Mouse (Mus musculus) T-cell, adult 2 months (primary cell): ENCODE measurements around the gene Slc25a34.

Source experiments
- DNase-seq: peaks from one replicate; pipeline ENCODE4 v3.0.0; 2022; ENCODE audit warnings: low spot score

Gene Slc25a34

DNA sequence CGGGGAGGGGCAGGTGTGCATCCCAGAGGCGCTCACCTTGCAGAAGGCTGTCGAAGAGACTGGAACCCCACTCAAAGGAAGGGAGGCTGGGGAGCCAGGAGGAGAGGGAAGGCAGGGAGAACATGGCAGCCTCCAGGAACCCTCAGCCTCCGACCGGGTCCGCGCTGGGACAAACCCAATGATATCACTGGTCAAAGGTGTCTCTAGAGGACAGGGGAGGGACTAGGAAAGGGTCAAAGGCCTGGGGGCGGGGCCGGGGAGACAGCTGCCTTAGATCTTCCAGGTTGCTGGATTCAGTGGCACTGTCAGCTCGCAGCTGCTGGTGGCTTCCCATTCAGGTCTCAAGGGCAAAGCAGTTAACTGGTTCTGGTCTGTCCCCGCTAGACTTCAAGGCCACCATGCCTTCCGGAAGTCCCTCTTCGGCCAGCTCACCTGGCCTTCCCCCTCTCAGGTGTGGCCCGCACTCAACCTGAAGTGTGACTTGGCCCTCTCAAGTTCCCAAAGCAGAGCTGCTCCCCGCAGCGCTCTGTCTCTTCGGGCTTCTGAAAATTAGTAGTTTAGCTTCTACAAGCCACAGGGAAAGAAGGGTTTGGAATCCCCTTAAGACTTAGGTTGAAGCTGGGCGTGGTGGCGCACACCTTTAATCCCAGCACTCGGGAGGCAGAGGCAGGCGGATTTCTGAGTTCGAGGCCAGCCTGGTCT is 5.6 kb downstream of the Slc25a34 start:
- no peak for DNase-seq

DNA sequence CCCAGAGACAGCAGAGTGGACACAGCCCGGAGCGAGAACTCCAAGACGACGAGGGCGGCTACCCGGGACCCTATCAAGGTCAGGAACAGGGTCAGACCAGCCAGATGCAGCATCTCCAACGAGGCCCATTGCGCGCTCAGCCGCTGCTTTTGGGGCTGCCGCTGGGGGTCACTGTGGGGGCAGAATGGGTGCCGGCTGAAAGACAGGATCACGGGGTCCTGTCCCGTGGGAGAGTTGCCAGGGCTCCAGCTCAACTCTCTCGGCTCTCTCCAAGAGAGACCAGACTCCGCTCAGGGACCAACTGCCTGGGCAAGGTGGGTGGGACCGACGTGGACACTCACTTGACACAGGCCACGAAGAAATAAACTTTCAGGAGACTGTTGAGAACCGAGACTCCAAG is 6.3 kb downstream of the Slc25a34 start:
- peak; percentile 33 for DNase-seq

DNA sequence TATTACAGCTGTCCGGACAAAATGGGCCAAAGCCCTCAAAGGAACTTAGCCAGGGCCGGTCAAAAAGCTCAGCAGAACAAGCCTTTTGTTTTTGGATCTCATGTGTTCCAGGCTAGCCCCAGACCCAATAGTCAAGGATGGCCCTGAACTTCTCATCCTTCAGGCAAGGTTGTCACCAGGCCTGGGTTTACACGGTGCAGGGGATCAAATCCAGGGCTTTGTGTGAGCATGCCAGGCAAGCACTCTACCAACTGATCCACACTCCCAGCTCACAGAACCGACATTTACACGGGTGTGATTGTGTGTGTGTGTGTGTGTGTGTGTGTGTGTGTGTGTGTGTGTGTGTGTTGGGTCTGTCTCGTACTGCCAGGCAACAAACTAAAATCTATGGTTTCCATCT is 6.8 kb downstream of the Slc25a34 start:
- no peak for DNase-seq

DNA sequence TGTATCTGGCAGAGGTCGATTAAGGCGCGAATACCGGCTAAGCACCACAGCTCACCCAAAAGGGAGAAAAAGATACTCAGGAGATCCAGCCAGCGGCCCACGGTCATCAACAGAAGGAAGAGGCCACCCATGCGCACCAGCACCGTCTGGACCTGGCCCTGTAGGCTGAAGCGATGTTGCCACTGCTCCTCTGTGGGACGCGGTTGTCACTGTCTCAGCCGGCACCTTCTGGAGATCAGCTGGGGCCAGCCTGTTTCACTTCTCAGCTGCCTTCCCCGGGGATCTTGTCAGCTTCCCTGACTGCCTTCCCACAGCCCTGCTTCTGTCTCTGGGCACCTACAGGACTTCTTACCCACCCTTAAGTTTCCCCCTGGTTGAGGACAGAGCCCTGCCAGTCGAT is 8.7 kb downstream of the Slc25a34 start:
- no peak for DNase-seq

DNA sequence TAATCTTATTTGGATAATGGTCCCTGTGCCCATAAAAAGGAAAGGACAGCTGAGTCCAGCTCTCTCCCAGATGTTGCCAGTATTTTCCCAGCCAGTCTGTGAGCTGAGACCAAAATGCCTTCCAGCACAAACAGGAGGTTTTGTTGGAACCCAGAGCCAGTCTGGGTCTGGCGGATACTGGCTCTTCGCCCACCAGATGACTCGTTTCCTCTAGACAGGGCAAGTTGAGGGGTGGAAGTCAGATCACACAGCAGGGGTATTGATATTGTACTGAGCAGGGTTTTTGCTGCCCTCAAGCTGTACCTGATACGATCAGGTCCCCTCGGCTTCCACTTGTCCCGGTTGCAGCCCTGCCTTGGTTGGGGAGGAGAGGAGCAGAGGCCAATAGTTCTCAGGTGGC is 14.1 kb downstream of the Slc25a34 start:
- DNase-seq = no peak

DNA sequence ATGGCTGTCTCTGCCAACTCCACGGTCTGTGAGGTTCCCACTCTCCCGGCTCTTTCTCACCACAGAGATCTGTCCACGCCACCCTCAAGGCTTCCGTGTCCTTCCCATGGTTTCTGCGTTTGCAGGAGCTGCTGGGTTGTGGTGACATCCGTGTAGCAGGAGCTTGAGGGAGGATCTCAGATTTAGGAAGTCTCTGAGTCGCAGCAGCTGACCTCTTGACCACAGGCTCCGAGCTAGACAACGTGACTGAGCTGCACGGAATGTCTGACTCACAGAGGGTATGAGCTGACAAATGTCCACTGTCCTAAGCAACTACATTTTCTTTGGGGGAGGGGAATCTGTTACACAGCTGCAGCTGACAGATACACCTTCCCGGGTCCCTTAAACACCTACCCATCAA is 17.8 kb downstream of the Slc25a34 start, which contains the start of gene Fblim1:
Fblim1 (minus strand) TSS at position 236 of the 400 bp plus-strand sequence.
- no peak for DNase-seq

DNA sequence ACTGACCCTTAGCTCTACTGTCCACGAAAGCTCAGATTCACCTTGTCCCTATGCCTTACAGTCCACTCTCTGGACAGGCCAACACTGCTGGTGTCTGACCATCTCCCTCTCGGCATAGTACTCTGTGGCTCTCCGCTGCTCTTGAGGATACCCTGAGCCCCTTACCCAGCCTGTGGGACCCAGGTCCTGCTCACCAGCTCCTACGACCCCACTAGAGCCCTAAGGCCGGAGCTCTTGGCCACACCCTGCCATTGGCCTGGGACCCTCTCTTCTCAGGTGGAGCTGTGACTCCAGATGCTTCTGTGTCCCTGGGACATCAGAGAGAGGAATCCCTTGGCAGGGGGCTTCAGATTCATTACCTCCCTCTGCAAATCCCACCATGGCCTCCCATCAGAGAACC is 18.2 kb downstream of the Slc25a34 start:
- DNase-seq = no peak

DNA sequence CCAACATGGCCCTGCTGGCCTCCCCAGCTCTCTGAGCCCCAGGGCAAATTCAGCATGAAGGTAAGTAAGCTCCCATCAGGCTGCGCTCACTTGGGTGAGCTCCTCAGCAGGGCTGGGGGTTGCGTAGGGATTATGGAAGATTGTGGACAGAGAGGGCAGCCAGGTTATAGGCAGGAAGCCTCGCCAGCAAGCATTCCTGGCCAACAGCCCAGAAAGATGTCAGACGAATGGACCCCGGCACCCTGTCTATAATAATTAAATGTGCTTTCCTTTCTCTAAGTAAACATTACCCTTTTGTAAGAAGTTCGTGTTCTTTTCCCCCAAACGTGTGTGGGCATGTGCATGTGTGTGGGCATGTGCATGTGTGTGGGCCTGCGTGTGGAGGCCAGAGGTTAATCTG is 19.1 kb downstream of the Slc25a34 start:
- no peak for DNase-seq

DNA sequence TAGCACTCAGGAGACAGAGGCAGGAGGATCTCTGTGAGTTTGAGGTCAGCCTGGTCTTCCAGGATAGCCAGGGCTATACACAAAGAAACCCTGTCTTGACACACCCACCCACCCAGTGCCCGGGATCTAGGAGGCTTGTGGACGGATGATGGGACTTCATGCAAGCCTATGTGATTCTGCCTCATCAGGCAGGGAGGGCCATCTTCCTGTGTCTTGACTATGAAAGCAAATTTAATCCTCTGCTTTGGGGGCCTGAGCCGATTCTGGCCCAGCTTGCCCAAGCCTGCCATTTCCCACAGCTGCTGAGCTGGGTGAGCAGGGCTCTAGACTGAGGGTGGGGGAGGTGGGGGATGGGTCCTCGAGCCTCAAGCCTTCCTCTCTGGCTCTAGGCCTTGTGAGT is 19.7 kb downstream of the Slc25a34 start:
- no peak for DNase-seq

DNA sequence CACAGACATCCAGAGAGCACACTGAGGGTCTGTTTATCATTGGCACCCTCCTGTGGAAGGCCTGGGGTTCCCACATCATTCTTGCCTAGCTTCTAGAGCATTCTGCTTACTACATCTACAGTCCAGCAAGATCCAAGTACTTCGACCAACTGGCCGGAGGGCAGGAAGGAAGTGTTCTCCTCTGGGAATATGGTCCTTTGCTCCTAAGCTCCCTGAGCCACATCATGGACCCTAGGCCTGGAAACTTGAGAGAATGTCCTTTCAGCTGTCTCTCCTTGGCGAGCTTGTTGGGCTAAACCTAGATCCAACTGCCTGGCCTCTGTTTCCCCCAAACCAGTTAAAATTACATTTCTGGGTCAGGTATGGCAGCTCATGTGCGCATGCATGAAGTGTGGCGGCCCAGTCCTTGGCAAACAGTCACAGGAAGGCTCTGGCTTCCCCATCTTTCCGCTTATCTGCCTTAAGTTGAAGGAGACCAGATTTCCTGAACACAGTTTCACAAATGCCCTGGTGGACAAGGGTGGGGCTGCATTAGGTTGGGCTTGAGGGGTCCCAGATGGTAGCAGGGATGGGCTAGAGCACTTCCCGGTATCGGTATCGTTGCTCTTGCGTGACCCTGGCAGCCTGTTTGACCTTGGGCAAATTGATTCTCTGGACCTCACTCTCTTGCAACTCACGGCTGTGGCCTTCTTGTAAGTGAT is 20.9 kb downstream of the Slc25a34 start:
- DNase-seq = no peak

DNA sequence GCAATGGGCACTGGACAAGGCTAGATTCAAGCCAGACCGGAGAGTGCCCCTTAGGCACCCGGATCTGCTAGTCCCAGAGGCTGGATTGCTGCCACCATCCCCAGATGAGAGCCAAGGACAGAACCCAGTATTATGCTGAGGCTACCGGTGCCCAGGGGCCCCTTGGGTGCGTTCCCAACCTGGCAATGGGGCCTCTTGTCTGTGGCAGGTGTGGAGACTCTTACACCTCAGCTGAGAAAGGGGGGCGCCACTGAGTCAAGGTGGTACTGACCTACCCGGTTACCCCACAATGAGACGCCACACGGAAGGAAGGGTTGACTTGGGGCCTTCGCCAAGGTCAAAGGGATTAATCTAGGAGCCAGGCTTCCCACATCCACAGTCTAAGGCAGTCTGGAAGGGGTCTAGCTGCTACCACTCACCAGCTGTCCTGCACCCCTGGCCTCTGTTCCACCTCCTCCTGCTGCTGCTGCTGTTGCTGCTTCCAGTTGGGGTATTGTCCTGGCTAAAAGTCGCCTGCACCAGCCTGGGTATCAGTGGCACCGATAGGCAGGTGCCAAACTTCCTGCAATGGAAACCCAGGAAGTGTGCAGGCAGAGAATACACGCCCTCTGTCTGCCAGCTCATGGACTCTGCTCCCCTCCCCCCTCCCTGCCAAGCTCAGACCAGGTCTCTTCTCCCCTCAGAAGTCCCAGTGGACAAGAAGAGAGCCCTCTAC is 22.3 kb downstream of the Slc25a34 start:
- DNase-seq = no peak

DNA sequence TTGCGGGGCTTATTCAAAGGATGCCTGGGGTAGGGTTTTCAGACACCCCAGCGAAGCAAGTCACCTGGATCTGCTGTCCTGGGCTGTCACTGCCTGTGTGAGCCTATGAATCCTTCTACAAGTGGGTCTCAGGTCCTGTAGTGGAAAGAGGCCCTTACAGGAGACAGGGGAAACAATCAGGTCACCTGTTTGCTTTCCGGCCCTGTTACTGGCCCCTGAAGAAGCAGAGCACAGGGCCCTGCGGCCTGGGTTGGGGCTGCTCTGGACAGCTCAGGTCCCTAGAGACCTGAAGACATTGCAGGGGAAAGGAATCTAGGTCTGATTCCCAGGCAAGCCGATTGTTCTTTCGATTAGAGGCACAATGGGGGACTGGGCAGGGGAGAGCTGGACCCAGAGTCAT is 23.3 kb downstream of the Slc25a34 start:
- DNase-seq = no peak

DNA sequence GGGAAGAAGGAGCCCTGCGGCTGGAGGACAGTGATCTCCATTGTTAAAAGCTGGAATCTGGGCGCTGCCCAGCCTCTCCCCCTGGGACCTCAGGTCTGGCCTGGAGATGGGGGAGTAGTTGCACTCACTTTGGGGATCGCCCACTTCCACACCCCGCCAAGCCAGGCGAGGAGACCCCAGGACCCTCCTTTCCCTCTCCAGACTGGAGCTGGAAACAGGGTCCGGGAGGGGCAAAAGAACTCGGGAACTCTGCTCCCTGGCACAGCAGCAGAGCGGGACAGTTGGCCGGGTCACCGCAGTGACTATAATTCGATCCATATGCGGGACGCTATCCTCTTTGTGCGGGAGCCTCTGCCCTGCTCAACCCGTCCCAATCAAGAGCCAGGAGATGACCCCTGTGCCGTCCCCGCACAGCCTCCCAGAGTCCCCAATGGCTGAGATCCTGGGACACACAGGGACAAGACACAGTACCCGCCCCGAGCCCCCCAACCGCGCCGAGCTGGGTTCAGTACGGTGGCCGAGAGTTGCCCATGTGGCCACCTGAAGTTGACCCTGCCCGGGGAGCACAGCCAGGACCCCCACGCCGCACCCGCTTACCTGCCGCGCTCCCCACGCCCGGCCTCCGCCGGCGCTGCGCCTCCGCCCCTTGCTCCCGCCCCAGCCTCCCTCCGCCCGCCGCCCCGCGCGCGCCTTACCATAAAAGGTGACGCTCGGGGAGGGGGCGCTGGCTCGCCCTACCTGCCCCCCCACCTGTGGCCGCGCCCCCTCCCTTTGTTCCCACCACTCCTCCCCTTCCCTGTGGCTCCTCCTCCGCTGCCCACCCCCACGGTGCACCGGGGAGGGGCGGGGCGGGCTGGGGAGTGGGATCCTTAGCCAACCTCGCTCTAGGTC is 24.1 kb downstream of the Slc25a34 start:
- DNase-seq = no peak

DNA sequence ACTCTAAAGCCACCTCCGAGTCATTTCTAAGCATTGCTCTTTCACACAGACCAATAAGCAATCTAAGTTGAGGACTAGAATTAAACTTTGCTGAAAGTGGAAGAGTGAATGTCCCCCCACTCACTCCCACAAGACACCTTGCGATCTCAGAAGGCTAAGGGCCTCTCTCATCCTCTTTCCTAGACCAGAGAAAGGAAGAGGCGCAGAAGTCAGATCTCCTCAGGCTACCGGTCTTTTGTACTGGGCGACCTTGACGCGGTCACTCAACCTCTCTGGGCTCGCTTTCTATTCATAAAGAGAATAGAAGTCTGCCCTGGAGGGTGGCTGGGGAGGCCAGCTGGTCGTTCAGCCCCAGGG is 24.7 kb downstream of the Slc25a34 start:
- DNase-seq = no peak

DNA sequence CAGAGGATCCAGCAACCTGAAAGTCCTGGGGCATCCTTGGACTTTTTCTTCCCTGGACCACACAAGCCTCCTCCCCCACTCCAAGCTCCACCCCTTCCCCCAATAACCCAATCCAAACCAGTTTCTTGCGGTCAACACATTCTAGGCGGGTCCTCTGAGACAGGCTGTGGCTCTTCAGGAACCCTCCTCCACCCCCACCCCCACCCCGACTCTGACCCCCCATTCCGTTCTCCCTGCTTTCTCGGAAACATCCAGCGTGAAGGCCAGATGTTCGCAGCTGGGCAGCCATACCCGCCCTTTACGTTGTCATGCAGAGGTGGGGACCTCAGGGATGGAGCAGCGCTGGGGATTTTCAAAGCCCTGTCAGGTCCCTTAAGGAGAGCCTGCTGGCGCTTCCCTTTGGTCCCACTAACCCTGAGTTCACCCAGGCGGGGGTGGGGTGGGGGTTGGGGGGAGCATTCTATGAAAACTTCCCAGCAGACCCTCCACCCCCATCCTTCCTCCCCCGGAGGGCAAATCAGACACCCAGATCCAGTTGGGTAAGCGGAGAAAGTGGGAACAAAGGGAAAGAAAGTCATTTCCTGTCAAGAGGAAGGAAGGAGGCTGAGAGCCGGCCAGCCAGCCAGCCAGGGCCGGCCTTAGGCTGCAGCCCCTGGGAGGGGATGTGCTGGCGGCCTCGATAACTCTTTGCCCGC is 25.3 kb downstream of the Slc25a34 start:
- DNase-seq = no peak

DNA sequence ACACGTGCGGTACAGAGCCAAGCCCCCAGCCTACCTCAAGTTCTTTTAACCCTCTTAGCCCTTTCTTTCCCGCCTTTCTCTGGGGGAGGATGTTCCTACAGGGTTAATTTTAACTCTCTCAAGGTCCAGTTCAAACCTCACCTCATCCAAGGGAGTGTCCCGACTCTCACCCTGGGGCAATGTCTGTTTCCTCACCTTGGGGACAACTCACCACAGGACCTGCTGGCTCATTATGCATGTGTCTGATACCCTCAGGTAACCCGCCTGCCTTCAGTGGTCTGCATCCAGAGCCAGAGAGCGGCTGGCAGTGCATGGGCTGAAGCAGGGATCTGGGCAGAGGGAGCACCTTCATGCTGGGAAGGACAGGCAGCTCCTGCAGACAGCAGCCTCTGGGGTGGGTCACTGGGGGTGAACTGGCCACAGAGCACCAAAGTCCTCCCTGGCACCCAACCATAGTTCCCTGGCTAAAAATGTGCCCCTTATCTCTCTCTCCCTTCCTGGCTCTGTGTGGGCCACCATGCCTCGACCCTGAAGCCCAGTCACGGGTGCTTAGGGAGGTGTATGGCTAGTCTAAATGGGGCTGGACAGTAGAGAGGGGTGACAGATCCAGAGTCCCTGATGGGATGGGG is 26.8 kb downstream of the Slc25a34 start:
- DNase-seq = no peak

DNA sequence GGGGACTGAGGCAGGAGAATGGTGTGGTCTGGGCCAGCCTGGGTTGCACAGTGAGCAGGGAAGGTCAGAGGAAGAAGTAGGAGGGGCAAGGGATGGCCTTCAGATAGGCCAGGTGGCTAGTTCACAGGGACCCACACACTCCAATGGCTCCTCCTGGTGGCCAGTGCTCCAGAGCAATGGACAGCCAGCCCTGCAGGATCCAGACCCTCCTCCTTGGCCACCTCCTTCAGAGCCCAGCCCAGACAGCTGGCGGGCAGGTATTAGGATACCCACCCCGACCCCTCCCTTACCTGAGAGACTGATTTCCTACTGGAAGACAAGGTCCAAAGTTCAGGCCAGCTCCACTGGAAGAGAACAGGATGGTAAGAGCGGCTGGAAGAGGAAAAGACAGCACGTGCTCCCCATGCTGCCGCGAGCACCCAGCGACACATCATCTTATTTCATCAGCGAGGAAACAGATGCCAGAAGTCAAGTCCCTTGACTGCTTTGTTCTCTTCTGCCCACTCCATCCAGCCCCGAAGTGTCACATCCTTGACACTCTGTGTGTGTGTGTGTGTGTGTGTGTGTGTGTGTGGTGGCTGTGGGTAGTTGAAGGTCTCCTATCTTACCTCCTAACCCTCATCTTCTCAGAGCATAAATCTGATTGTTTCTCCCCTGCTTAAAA is 27.9 kb downstream of the Slc25a34 start:
- DNase-seq = no peak

DNA sequence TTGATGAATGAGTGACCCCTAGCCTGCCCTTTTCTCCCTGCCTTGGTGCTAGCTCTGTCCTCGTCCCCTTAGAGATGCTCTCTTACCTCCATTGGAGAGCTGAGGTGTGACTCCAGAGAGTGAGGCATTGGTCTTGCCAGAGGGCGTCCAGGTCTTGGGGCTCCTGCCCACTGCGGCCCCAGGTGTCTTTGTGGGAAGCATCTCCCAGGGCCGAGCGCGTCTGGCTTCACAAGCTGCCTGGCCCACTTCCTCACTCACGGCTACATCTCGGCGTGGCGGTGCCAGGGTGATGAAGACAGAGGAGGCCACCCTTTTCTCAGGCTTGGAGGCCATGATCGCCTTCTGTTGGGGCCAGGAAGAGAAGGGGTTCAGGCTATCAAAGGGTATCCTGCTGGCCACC is 28.5 kb downstream of the Slc25a34 start:
- DNase-seq = no peak

DNA sequence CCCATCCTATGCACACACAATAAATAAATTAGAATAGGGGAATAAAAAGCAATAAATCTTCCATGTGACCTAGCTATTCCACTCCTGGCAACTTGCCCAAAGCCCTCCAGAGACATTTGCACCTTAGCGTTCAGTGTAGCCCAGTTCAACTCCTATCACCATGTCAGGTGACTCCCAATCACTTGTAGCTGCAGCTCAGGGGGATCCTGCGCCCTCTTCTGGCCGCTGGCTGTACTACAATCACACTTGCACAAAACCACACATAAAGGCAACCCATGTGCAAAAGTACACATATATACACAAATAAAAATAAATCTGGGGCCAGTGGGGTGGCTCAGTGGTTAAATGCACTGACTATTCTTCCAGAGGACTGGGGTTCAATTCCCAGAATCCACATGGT is 32.1 kb downstream of the Slc25a34 start:
- peak; percentile 12 for DNase-seq

DNA sequence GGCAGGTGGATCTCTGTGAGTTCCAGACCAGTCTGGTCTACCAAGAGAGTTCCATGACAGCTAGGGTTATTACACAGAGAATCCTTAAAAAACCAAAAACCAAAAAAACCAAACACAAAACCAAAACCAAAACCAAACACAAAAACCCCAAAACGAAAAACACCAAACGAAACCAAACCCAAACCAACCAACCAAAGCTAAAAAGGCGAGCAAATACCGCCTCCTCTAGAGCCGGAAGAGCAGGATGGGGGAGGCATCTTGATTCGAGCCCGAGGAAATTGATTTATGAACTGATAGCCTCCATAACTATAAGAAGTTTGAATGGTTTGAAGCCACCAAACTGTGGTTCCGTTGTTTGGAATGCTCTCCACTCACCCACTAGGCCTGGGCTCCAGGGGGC is 39.7 kb downstream of the Slc25a34 start:
- no peak for DNase-seq

DNA sequence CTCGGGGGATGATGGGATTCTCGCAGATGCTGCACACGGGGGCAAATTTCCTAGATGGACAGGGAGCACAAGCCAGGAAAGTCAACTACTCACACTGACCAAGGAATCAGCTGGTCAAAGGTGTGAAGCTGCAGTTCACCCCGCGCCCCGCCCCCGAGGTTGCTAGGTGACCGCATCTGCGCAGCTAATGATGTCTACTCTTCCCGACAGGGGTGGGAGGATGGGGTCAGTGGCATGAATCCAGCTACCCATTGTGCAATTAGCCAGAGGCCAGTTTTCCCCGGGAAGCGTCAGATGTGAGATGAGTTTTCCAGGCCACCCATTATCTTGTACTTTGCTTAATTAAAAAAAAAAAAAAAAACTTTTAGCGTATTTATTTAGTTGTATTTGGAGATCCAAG is 42.6 kb downstream of the Slc25a34 start:
- DNase-seq = no peak
